Mouse (Mus musculus) sigmoid colon, adult 10 weeks (tissue): ENCODE measurements around the gene Zmat5. TPM values are rescaled to one million over a fixed set of nuclear protein-coding genes. Genes with fewer than 3 reads are reported as not detected.

Experiments used
- polyA plus RNA-seq: library from polyadenylated mRNA; stranded (reverse); fragments of 350-450 nt; fragmentation: Illumina TruSeq; extraction: RNeasy Lipid Tissue Mini Kit (QIAGEN cat#74804); gene quantifications from one replicate; pipeline ENCODE4 v1.2.3, GENCODE M21; 2014; ENCODE audit warnings: low read depth, low replicate concordance

The Zmat5 gene
- polyA plus RNA-seq: not detected

DNA sequence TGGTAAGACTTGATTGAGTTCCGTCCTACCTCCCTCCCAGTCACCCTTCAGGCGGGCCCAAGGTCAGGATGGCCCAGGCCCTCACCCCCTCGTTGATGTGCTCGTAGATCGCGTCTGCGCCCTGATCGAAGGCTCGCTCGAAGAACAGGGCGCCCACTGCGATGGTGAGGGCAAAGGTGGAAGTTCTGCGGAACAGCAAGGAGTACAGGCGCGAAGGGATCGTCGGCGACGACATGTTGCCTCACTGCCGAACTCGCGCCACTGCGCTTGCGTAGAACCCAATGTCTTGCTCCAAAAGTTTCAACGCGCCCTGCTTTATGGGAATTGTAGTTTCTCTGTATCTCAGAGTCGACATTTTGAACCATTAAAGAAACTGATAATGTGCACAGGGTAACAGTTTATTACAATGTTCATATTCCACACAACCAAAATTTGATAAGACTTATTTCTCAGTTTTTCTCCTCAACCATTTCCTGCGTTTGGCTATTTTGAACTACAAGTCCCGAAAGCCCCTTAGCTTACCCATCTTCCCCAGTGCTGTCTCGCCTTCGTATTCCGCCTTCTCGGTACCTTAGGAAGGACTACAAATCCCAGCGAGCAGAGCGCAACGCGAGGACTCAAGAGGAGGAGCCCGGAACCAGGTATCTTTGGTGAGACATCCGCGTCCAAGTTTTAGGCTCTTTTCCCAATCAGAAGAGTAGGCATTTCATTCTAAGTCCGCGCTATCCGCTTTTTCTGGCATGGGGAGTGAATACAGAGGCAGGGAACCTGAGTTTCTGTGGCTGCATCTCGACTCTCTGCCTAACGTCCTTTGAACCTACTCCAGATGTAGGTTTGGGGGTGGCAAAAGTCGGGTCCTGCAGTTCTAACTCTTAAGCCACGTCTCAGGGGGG lies at the start of gene Zmat5, which contains the start of gene Uqcr10:
Gene Zmat5, plus strand, starts transcription at position 607 of the 893 bp plus-strand sequence.
Gene Uqcr10, minus strand, starts transcription at position 271 of the 893 bp plus-strand sequence.

DNA sequence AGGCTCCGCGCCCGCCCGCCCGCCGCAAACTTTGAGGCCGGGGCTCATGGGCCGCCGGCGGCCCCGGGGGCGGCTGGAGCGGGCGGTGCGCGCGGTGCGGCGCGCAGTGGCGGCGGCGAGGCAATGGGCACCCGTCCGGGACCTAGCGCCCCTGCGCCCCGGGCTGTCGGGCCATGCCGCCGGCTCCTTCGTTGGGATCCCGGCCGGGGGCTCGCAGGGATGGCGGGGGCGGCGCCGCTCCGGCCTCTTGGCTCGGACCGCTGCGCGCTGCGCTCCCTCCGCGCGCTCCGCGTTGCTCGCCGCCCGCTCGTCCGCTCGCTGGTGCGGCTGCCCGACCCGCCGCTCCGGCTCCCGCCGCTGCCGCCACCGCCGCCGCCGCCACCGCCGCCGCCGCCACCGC lies 42.3 kb downstream of the Zmat5 start, which contains the start of gene Cabp7:
Gene Cabp7, minus strand, starts transcription at position 46 of the 400 bp plus-strand sequence.

Other genes starting within 250 kb of the Zmat5 start
- gene Mtmr3, start 109.8 kb upstream of the Zmat5 start, polyA plus RNA-seq: 20.8 TPM
- gene Gm11032, start 84.6 kb upstream of the Zmat5 start, polyA plus RNA-seq: not detected
- 25.3 TPM for gene Ascc2, start 66.9 kb upstream of the Zmat5 start, polyA plus RNA-seq
- gene Uqcr10, start 336 bp upstream of the Zmat5 start, polyA plus RNA-seq: 49.9 TPM
- not detected for gene Cabp7, start 42.1 kb downstream of the Zmat5 start, polyA plus RNA-seq
- 118 TPM for gene Nf2, start 144.9 kb downstream of the Zmat5 start, polyA plus RNA-seq
- gene Nipsnap1, start 169.3 kb downstream of the Zmat5 start, polyA plus RNA-seq: 40.5 TPM
- gene Thoc5, start 190.6 kb downstream of the Zmat5 start, polyA plus RNA-seq: 8.1 TPM
- gene Nefh, start 243.4 kb downstream of the Zmat5 start, polyA plus RNA-seq: 0.32 TPM